Mouse (Mus musculus): Measurements from ENCODE around the gene Tbcd.

DNA sequence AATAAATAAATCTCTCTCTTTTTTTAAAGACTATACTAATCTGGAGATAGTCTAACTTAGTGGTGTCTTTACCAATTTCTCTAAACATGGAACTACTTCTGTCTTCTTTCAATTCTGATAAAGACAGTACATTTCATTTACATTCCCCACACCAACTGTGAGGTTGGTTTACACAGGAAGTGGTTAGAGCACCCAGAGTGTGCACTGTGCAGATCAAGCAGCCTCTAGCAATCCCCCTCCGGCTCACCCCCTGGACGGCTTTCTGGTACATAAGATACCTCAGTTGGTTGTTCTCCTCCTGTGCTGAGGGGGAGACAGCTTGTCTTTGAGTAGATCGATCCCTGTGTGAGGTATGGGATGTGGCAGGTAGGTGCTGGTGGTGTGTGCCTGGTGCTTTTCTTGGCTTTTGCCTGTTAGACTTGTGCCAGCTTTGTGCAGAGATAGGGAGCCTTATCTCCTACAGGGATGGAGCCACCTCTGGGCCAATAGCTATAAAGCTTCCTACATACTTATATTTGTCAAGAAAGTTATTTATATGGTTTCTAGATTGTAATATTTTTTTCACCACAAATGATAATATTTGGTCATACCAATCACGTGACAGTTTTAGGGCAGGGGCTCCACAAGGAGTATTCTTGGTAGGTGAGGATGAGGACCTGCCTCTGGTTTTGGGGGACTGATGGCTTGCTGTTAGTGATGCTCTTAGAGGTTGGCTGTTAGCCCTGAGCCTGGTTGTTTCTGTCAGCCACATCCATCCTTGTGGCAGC is 108.0 kb downstream of the Tbcd start:
- TF ChIP-seq MYOD1 (IDR thresholded peaks at IDR 0.05; ENCODE audit: control insufficient read depth in 1 of 3, insufficient read length in 2 of 3, low read depth in 2 of 3), result no peak
- no peak for TF ChIP-seq CEBPB (IDR thresholded peaks at IDR 0.05; ENCODE audit: insufficient read depth, poor library complexity, severe bottlenecking)
